Mouse (Mus musculus): ENCODE data around the gene Krtap12-1. TPM values are rescaled to one million over a fixed set of nuclear protein-coding genes. Genes with fewer than 3 reads are reported as not detected.
"Not testable (repeated sequence)": the region's sequence is repeated elsewhere in the genome, so short reads cannot be mapped to it uniquely, and the experiment has no call there.

Gene Krtap12-1
- polyA plus RNA-seq (2014; fragmentation: Nextera tagmentation; extraction: Ambion mirVana): not detected in 2 replicates

DNA sequence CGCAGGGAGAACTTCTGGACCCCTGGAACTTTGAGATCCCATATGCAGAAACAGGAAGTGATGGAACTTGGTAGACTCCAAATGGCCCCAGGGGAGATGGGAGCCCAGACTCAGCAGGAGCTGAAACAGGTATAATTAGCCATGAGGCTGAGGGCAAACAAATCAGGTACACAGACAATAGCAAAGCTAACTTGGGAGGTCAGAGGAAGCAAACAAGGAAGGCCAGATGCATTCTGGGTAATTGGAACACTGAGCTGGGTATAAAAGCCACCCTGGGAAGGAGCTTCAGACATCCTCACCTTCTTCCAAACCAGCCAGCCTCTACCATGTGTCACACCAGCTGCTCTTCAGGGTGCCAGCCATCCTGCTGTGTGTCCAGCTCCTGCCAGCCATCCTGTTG lies at the start of gene Krtap12-1:
Krtap12-1 (plus strand) TSS at position 301 of the 400 bp plus-strand sequence.
- not testable (repeated sequence) for H3K4me3 ChIP-seq (ENCODE audit: low read depth, low read length); H3K9ac ChIP-seq (ENCODE audit: low read length); DNase-seq (ENCODE audit: low spot score); H3K36me3 ChIP-seq (ENCODE audit: control insufficient read depth, insufficient read depth, low read length); H3K9me3 ChIP-seq (ENCODE audit: control insufficient read depth, low read length); H3K27ac ChIP-seq (ENCODE audit: low read depth, low read length); ATAC-seq (replicated peaks; ENCODE audit: low FRiP score); H3K27me3 ChIP-seq (ENCODE audit: control insufficient read depth, insufficient read depth, low read length); H3K4me1 ChIP-seq (replicated peaks; ENCODE audit: control insufficient read depth, insufficient read depth, low read length); H3K4me2 ChIP-seq (ENCODE audit: low read depth, low read length, severe bottlenecking)
- WGBS: 64% methylated on average over 1 of the region's 1 CpGs

GRCm38 (mm10) chr10:77670710-77671109 lies 49.7 kb upstream of the Krtap12-1 start:
- Histone ChIP-seq H3K4me2 (ENCODE audit: low read depth, low read length, severe bottlenecking) (no peak overlapping the region), H3K4me3 (ENCODE audit: low read depth, low read length) (no peak overlapping the region), H3K4me1 (replicated peaks; ENCODE audit: control insufficient read depth, insufficient read depth, low read length) (no peaks in the 10 kb centered on the region; the same call in 1 of the 2 replicates), H3K36me3 (ENCODE audit: control insufficient read depth, insufficient read depth, low read length) (no peaks in the 10 kb centered on the region), H3K9ac (ENCODE audit: low read length) (no peak overlapping the region), H3K27ac (ENCODE audit: low read depth, low read length) (no peak overlapping the region), H3K9me3 (ENCODE audit: control insufficient read depth, low read length) (no peaks in the 10 kb centered on the region), H3K27me3 (ENCODE audit: control insufficient read depth, insufficient read depth, low read length) (no peaks in the 10 kb centered on the region)
- no peak for ATAC-seq (replicated peaks; ENCODE audit: low FRiP score)
- DNase-seq (ENCODE audit: low spot score): no peak
- WGBS: 88% methylated on average over 4 of the region's 4 CpGs

GRCm38 (mm10) chr10:77671519-77671918 lies 48.9 kb upstream of the Krtap12-1 start:
- no peak overlapping the region for H3K4me2 ChIP-seq (ENCODE audit: low read depth, low read length, severe bottlenecking)
- ATAC-seq (replicated peaks; ENCODE audit: low FRiP score): no peak
- H3K27me3 ChIP-seq (ENCODE audit: control insufficient read depth, insufficient read depth, low read length): no peaks in the 10 kb centered on the region
- H3K9me3 ChIP-seq (ENCODE audit: control insufficient read depth, low read length): no peaks in the 10 kb centered on the region
- H3K27ac ChIP-seq (ENCODE audit: low read depth, low read length): no peak overlapping the region
- no peak overlapping the region for H3K9ac ChIP-seq (ENCODE audit: low read length)
- H3K4me3 ChIP-seq (ENCODE audit: low read depth, low read length): no peak overlapping the region
- H3K4me1 ChIP-seq (replicated peaks; ENCODE audit: control insufficient read depth, insufficient read depth, low read length): no peaks in the 10 kb centered on the region; the same call in 1 of the 2 replicates
- DNase-seq (ENCODE audit: low spot score): no peak
- WGBS: 92% methylated on average over 4 of the region's 4 CpGs
- H3K36me3 ChIP-seq (ENCODE audit: control insufficient read depth, insufficient read depth, low read length): no peaks in the 10 kb centered on the region

DNA sequence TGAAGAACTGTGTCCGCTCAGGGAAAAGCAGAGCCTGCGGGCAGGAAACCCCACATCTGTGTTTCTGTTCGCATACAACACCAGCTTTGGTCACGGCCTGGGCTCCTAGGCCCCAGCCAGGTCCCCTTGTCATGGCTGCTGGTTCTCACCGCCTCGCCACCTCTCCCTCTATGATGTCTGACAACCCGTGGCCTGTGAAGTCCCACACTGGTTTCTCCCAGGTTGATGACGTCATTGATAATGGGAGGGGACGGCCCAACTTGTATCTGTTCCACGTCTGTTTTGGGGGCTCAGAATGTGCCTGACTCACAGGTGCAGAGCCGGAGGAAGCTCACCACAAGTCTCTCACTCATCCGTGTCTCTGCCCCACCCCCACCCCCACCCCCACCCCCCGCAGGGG lies 46.6 kb upstream of the Krtap12-1 start:
- DNase-seq (ENCODE audit: low spot score) (no peak), ATAC-seq (replicated peaks; ENCODE audit: low FRiP score) (no peak)
- 63% methylated on average over 13 of the region's 13 CpGs for WGBS

DNA sequence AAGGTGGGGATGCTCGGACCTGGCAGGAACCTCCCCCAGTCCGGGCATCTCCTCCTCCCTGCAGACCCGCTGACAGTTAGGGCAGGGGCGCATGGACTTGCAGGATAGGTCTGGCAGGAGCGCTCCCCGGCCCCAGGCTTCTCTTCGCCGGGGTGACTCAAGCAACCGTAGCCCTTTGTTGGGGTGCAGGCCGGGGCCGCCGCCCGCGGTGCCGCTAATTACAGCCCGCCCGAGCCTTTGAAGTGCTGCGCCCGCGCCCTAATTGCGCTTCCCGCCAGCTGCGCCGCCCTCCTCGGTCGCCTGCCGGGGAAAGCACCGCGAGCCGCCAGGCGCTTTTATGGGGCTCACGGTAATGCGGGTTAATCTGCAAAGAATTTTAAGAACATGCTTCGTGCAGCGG lies 42.8 kb upstream of the Krtap12-1 start:
- Histone ChIP-seq H3K36me3 (ENCODE audit: control insufficient read depth, insufficient read depth, low read length) (no peaks in the 10 kb centered on the region), H3K27me3 (ENCODE audit: control insufficient read depth, insufficient read depth, low read length) (peaks cover 12% of the 10 kb centered on the region), H3K4me3 (ENCODE audit: low read depth, low read length) (peak overlapping the region; percentile 23), H3K4me2 (ENCODE audit: low read depth, low read length, severe bottlenecking) (peak overlapping the region; percentile 67), H3K27ac (ENCODE audit: low read depth, low read length) (no peak overlapping the region), H3K9ac (ENCODE audit: low read length) (peak overlapping the region; percentile 35), H3K9me3 (ENCODE audit: control insufficient read depth, low read length) (no peaks in the 10 kb centered on the region), H3K4me1 (replicated peaks; ENCODE audit: control insufficient read depth, insufficient read depth, low read length) (peaks cover 13% of the 10 kb centered on the region; the same call in 1 of the 2 replicates)
- 0% methylated on average over 35 of the region's 35 CpGs for WGBS
- ATAC-seq (replicated peaks; ENCODE audit: low FRiP score) (peak; percentile 74), DNase-seq (ENCODE audit: low spot score) (peak; percentile 83)

More for the DNA sequence above, 46.6 kb upstream of the Krtap12-1 start:
- Histone ChIP-seq H3K27me3 (ENCODE audit: control insufficient read depth, insufficient read depth, low read length) (peaks cover 10% of the 10 kb centered on the region), H3K27ac (ENCODE audit: low read depth, low read length) (no peak overlapping the region), H3K4me1 (replicated peaks; ENCODE audit: control insufficient read depth, insufficient read depth, low read length) (peaks cover 13% of the 10 kb centered on the region; the same call in 1 of the 2 replicates), H3K4me2 (ENCODE audit: low read depth, low read length, severe bottlenecking) (no peak overlapping the region), H3K4me3 (ENCODE audit: low read depth, low read length) (no peak overlapping the region), H3K9ac (ENCODE audit: low read length) (no peak overlapping the region), H3K36me3 (ENCODE audit: control insufficient read depth, insufficient read depth, low read length) (no peaks in the 10 kb centered on the region), H3K9me3 (ENCODE audit: control insufficient read depth, low read length) (no peaks in the 10 kb centered on the region)

DNA sequence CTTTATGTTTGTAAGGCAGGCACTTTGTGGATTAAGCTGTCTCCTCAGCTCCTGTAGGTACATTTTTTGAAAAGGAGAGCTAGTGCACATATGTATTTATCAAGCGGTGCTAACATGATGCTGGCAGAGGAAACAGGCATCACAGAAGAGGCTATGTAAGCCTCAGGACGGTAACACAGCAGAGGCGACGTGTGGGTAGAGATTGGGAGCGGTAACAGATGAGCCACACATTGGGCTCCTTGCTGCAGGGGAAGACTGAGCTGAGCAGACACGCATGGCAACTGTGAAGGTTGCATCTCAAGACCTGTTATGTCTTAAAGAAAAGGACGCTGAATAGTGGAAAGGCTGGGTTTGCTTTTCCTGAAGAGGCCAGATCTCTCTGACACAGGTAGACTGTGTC lies 37.4 kb upstream of the Krtap12-1 start:
- no peak overlapping the region for H3K4me3 ChIP-seq (ENCODE audit: low read depth, low read length)
- no peak overlapping the region for H3K4me2 ChIP-seq (ENCODE audit: low read depth, low read length, severe bottlenecking)
- peaks cover 6% of the 10 kb centered on the region; the same call in 1 of the 2 replicates for H3K4me1 ChIP-seq (replicated peaks; ENCODE audit: control insufficient read depth, insufficient read depth, low read length)
- DNase-seq (ENCODE audit: low spot score): no peak
- ATAC-seq (replicated peaks; ENCODE audit: low FRiP score): no peak
- H3K9me3 ChIP-seq (ENCODE audit: control insufficient read depth, low read length): no peaks in the 10 kb centered on the region
- H3K27me3 ChIP-seq (ENCODE audit: control insufficient read depth, insufficient read depth, low read length): peaks cover 20% of the 10 kb centered on the region
- H3K36me3 ChIP-seq (ENCODE audit: control insufficient read depth, insufficient read depth, low read length): no peaks in the 10 kb centered on the region
- H3K27ac ChIP-seq (ENCODE audit: low read depth, low read length): no peak overlapping the region
- no peak overlapping the region for H3K9ac ChIP-seq (ENCODE audit: low read length)
- WGBS: 77% methylated on average over 7 of the region's 7 CpGs

GRCm38 (mm10) chr10:77684181-77684580 lies 36.2 kb upstream of the Krtap12-1 start:
- H3K27me3 ChIP-seq (ENCODE audit: control insufficient read depth, insufficient read depth, low read length): peaks cover 13% of the 10 kb centered on the region
- WGBS: 36% methylated on average over 8 of the region's 8 CpGs
- no peak overlapping the region for H3K9ac ChIP-seq (ENCODE audit: low read length)
- H3K9me3 ChIP-seq (ENCODE audit: control insufficient read depth, low read length): no peaks in the 10 kb centered on the region
- no peak overlapping the region for H3K4me3 ChIP-seq (ENCODE audit: low read depth, low read length)
- ATAC-seq (replicated peaks; ENCODE audit: low FRiP score): no peak
- no peaks in the 10 kb centered on the region for H3K36me3 ChIP-seq (ENCODE audit: control insufficient read depth, insufficient read depth, low read length)
- H3K4me1 ChIP-seq (replicated peaks; ENCODE audit: control insufficient read depth, insufficient read depth, low read length): peaks cover 2% of the 10 kb centered on the region; the same call in 1 of the 2 replicates
- H3K4me2 ChIP-seq (ENCODE audit: low read depth, low read length, severe bottlenecking): no peak overlapping the region
- no peak for DNase-seq (ENCODE audit: low spot score)
- H3K27ac ChIP-seq (ENCODE audit: low read depth, low read length): no peak overlapping the region

- Histone ChIP-seq H3K4me1 (replicated peaks; ENCODE audit: control insufficient read depth, insufficient read depth, low read length) (peaks cover 4% of the 10 kb centered on the region; the same call in 1 of the 2 replicates), H3K36me3 (ENCODE audit: control insufficient read depth, insufficient read depth, low read length) (no peaks in the 10 kb centered on the region), H3K4me3 (ENCODE audit: low read depth, low read length) (no peak within 1 kb of the TSS), H3K9ac (ENCODE audit: low read length) (no peak within 1 kb of the TSS), H3K27me3 (ENCODE audit: control insufficient read depth, insufficient read depth, low read length) (peaks cover 13% of the 10 kb centered on the region), H3K4me2 (ENCODE audit: low read depth, low read length, severe bottlenecking) (no peak within 1 kb of the TSS), H3K9me3 (ENCODE audit: control insufficient read depth, low read length) (no peaks in the 10 kb centered on the region), H3K27ac (ENCODE audit: low read depth, low read length) (no peak within 1 kb of the TSS)
- no peak for ATAC-seq (replicated peaks; ENCODE audit: low FRiP score)
- peak; percentile 50 for DNase-seq (ENCODE audit: low spot score)
- WGBS: 4% methylated on average over 22 of the region's 22 CpGs
These were observed 34.3 kb upstream of the Krtap12-1 start, which contains the start of gene Tspear for GRCm38 (mm10) chr10:77685895-77686664. Gene Tspear, plus strand, starts transcription at chr10:77686569.
